Mouse (Mus musculus) CH12.LX (cell line): ENCODE measurements at regions not wholly inside any gene's neighbourhood (a gene's known extent, or its start where the extent isn't known, plus 50 kb on each side); places are given as distances from the start of the nearest gene placed in this dataset.

ENCODE experiments used
- DNase-seq: peaks from one replicate; pipeline ENCODE4 v3.0.0-alpha.2; 2013; ENCODE audit errors: extremely low read depth
- H3K27ac ChIP-seq: 2 replicates; pipeline ENCODE4 v1.5.1; 2012; ENCODE audit warnings: low read depth, mild to moderate bottlenecking, control low read depth, moderate library complexity; ENCODE audit not compliant: insufficient read depth
- H3K27me3 ChIP-seq: replicated peaks from 2 replicates; pipeline ENCODE3; 2012; ENCODE audit warnings: inconsistent platforms
- H3K36me3 ChIP-seq, 2 experiments: replicated peaks in 1 of 2; 2 replicates each; pipeline versions ENCODE3 to v1.6.1; 2012; ENCODE audit warnings: inconsistent platforms in 1 of 2, low read length in 1 of 2, mild to moderate bottlenecking in 1 of 2, mixed read lengths in 1 of 2, moderate library complexity in 1 of 2; ENCODE audit not compliant: control insufficient read depth in 1 of 2, insufficient read depth in 1 of 2
- H3K4me1 ChIP-seq, 2 experiments: 2 replicates each; pipeline ENCODE4 v1.6.1; 2012; ENCODE audit warnings: inconsistent platforms in 1 of 2, moderate library complexity in 1 of 2; ENCODE audit not compliant: insufficient read depth in 2 of 2, control insufficient read depth in 1 of 2
- H3K4me2 ChIP-seq: 2 replicates; pipeline ENCODE4 v1.6.1; 2012; ENCODE audit warnings: low read depth, mild to moderate bottlenecking, control low read depth; ENCODE audit not compliant: poor library complexity, insufficient read depth, severe bottlenecking
- H3K4me3 ChIP-seq, 3 experiments: fragments of 150-350 bp in 1 of 3; sonication (generic) in 1 of 3; replicated peaks in 1 of 3; 2 replicates each; pipeline versions ENCODE3 to v1.5.1; 2011 to 2012; ENCODE audit warnings: low read depth in 2 of 3, low read length in 2 of 3, mild to moderate bottlenecking in 2 of 3, moderate library complexity in 2 of 3, control low read depth in 1 of 3, improper control_type of control experiment in 1 of 3, inconsistent platforms in 1 of 3, mixed read lengths in 1 of 3; ENCODE audit not compliant: poor library complexity in 1 of 3
- H3K79me2 ChIP-seq: replicated peaks from 2 replicates; pipeline ENCODE4 v1.6.1; 2012; ENCODE audit warnings: mild to moderate bottlenecking, moderate library complexity; ENCODE audit not compliant: control insufficient read depth, poor library complexity, insufficient read depth, severe bottlenecking; ENCODE audit errors: extremely low read depth
- H3K9ac ChIP-seq: 2 replicates; pipeline ENCODE4 v1.6.1; 2012; ENCODE audit warnings: low read depth, mild to moderate bottlenecking, control low read depth, moderate library complexity; ENCODE audit not compliant: insufficient read depth
- H3K9me3 ChIP-seq: replicated peaks from 2 replicates; pipeline ENCODE3; 2012; ENCODE audit warnings: low read length, inconsistent platforms, mixed read lengths
- CHD1 ChIP-seq: IDR thresholded peaks from 2 replicates; pipeline ENCODE4 v1.6.1; 2012; ENCODE audit warnings: low read depth, low read length, improper control_type of control experiment, inconsistent platforms
- CHD2 ChIP-seq: IDR thresholded peaks from 2 replicates; pipeline ENCODE4 v1.6.1; 2011; ENCODE audit warnings: low read length, improper control_type of control experiment
- EP300 ChIP-seq: IDR thresholded peaks from 2 replicates; pipeline ENCODE4 v1.6.1; 2011; ENCODE audit warnings: low read length, improper control_type of control experiment
- ETS1 ChIP-seq: conservative IDR thresholded peaks from 2 replicates; pipeline ENCODE4 v1.6.1; 2012; ENCODE audit warnings: low read depth, mild to moderate bottlenecking, inconsistent platforms, low read length, improper control_type of control experiment, moderate library complexity
- IRF4 ChIP-seq: IDR thresholded peaks from 2 replicates; pipeline ENCODE4 v1.6.1; 2014; ENCODE audit warnings: low read depth, mild to moderate bottlenecking, inconsistent platforms, low read length, improper control_type of control experiment
- JUN ChIP-seq: IDR thresholded peaks from 2 replicates; pipeline ENCODE4 v1.6.1; 2011; ENCODE audit warnings: low read depth, mild to moderate bottlenecking, low read length, improper control_type of control experiment, moderate library complexity; ENCODE audit not compliant: insufficient read depth
- JUND ChIP-seq: conservative IDR thresholded peaks from 2 replicates; pipeline ENCODE4 v1.6.1; 2011; ENCODE audit warnings: low read depth, low read length, improper control_type of control experiment
- MAFK ChIP-seq: IDR thresholded peaks from 2 replicates; pipeline ENCODE4 v1.6.1; 2011; ENCODE audit warnings: low read length, improper control_type of control experiment; ENCODE audit not compliant: insufficient replicate concordance
- MEF2A ChIP-seq: IDR thresholded peaks from 2 replicates; pipeline ENCODE4 v1.6.1; 2014; ENCODE audit warnings: low read depth, mild to moderate bottlenecking, inconsistent platforms, low read length, improper control_type of control experiment, borderline replicate concordance
- MXI1 ChIP-seq: IDR thresholded peaks from 2 replicates; pipeline ENCODE4 v1.6.1; 2011; ENCODE audit warnings: mild to moderate bottlenecking, low read depth, low read length, improper control_type of control experiment
- MYC ChIP-seq: IDR thresholded peaks from 2 replicates; pipeline ENCODE4 v1.6.1; 2011; ENCODE audit warnings: low read depth, mild to moderate bottlenecking, improper control_type of control experiment, low read length
- NELFE ChIP-seq: IDR thresholded peaks from 2 replicates; pipeline ENCODE4 v1.6.1; 2011; ENCODE audit warnings: low read depth, low read length, improper control_type of control experiment
- RAD21 ChIP-seq: IDR thresholded peaks from 2 replicates; pipeline ENCODE4 v1.6.1; 2011; ENCODE audit warnings: low read depth, mild to moderate bottlenecking, low read length, improper control_type of control experiment, moderate library complexity
- SMC3 ChIP-seq: IDR thresholded peaks from 2 replicates; pipeline ENCODE4 v1.6.1; 2011; ENCODE audit warnings: low read depth, low read length, improper control_type of control experiment
- TCF12 ChIP-seq: IDR thresholded peaks from 2 replicates; pipeline ENCODE4 v1.6.1; 2014; ENCODE audit warnings: low read depth, mild to moderate bottlenecking, inconsistent platforms, low read length, improper control_type of control experiment
- USF2 ChIP-seq: conservative IDR thresholded peaks from 2 replicates; pipeline ENCODE4 v1.6.1; 2011; ENCODE audit warnings: low read depth, low read length, improper control_type of control experiment
- ZKSCAN1 ChIP-seq: IDR thresholded peaks from 2 replicates; pipeline ENCODE4 v1.6.1; 2012; ENCODE audit warnings: low read depth, inconsistent platforms, low read length, improper control_type of control experiment, borderline replicate concordance
- ZMIZ1 ChIP-seq: IDR thresholded peaks from 2 replicates; pipeline ENCODE4 v1.6.1; 2012; ENCODE audit warnings: low read depth, mild to moderate bottlenecking, inconsistent platforms, low read length, improper control_type of control experiment
- ZNF384 ChIP-seq: IDR thresholded peaks from 2 replicates; pipeline ENCODE4 v1.6.1; 2012; ENCODE audit warnings: low read depth, low read length, improper control_type of control experiment, inconsistent platforms
- dilution Hi-C: fragments of 300-500 bp; cut with MboI; formaldehyde crosslinking; loops from 2 replicates; pipeline ENCODE4 v1.14.3; 2020; ENCODE audit warnings: low sequenced_read_pairs; ENCODE audit not compliant: extremely low pct_unique_long_range_greater_than_20kb, extremely low pct_ligation_motif_present
- in situ Hi-C: fragments of 300-500 bp; cut with MboI; formaldehyde crosslinking; loops from 3 replicates; pipeline ENCODE4 v1.14.3; 2019; ENCODE audit warnings: low sequenced_read_pairs, low pct_ligation_motif_present, low pct_unique_long_range_greater_than_20kb, mixed read lengths

- no peaks in the 10 kb centered on the region for H3K9me3 ChIP-seq
- H3K27ac ChIP-seq, result no peak overlapping the region
- H3K4me2 ChIP-seq, result peak overlapping the region; percentile 21; the same call in 1 of the 2 replicates
- peak; percentile 45 for DNase-seq
- no peaks in the 10 kb centered on the region for H3K79me2 ChIP-seq
- H3K36me3 ChIP-seq, result no peaks in the 10 kb centered on the region
- H3K4me1 ChIP-seq, result peaks cover 0 to 7% of the 10 kb centered on the region in 2 experiments; a peak in 1 of 4 replicates
- H3K27me3 ChIP-seq, result no peaks in the 10 kb centered on the region
- dilution Hi-C loops (no loop called here), in situ Hi-C loops (loop anchor here (10.0 to 25.0 kb wide), 2 partner anchors 57 to 215 kb away; partner anchors contain the start of gene Fzd1)
- H3K9ac ChIP-seq, result peak overlapping the region; percentile 33; the same call in 1 of the 2 replicates
- H3K4me3 ChIP-seq, result no peak overlapping the region
- TF ChIP-seq MEF2A, result 0 out of 2 replicates have a peak, but pooled peaks have one; percentile 38
- peak; percentile 78 for TF ChIP-seq IRF4
- TF ChIP-seq MXI1, result no peak
- no peak for TF ChIP-seq SMC3
- no peak for TF ChIP-seq CHD1
- TF ChIP-seq NELFE, result no peak
- TF ChIP-seq JUND, result peak; percentile 80
- peak; percentile 89 for TF ChIP-seq JUN
- peak; percentile 24; the same call in 1 of the 2 replicates for TF ChIP-seq TCF12
- peak; percentile 80 for TF ChIP-seq ZNF384
- peak; percentile 79 for TF ChIP-seq EP300
- TF ChIP-seq MYC, result no peak
- TF ChIP-seq RAD21, result no peak
- TF ChIP-seq ETS1, result peak; percentile 74
- TF ChIP-seq, all 38 proteins: peak for 8
These were observed 60.3 kb downstream of the Fzd1 start for GRCm38 (mm10) chr5:4697346-4698095.

DNA sequence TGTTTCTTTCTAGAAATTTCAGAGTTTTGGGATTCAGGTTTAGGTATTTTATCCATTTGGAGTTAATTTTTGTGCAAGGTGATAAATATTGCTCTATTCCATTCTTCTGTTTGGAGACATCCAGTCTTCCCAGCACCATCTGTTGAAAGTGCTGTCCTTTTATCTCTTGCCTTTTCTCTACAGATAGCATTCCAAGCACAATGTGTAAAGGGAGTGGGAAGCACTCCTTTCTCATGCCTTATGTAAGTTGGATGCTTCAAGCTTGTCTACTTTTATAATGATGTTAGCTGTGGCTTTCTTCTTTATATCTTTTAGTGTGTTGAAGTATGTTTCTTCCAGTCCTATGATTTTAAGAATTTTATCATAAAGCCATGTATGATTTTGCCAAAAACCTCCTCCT is 61.1 kb downstream of the Fzd1 start:
- in situ Hi-C loops, result loop anchor here (10.0 to 25.0 kb wide), 2 partner anchors 58 to 216 kb away; partner anchors contain the start of gene Fzd1

More for the DNA sequence above, 61.1 kb downstream of the Fzd1 start:
- Histone ChIP-seq H3K36me3 (no peaks in the 10 kb centered on the region), H3K27ac (no peak overlapping the region), H3K9me3 (no peaks in the 10 kb centered on the region), H3K27me3 (no peaks in the 10 kb centered on the region), H3K4me1 (peaks cover 0 to 7% of the 10 kb centered on the region in 2 experiments; a peak in 1 of 4 replicates), H3K4me3 (no peak overlapping the region), H3K79me2 (no peaks in the 10 kb centered on the region), H3K4me2 (no peak overlapping the region), H3K9ac (no peak overlapping the region)
- no peak for DNase-seq
- TF ChIP-seq ZNF384, result no peak
- no peak for TF ChIP-seq SMC3
- no peak for TF ChIP-seq ZMIZ1
- TF ChIP-seq CHD2, result no peak
- TF ChIP-seq MAFK, result no peak
- TF ChIP-seq EP300, result no peak
- TF ChIP-seq ZKSCAN1, result no peak
- TF ChIP-seq USF2, result no peak
- no peak for TF ChIP-seq RAD21
- dilution Hi-C loops, result no loop called here
